Mouse (Mus musculus): ENCODE measurements at regions not wholly inside any gene's neighbourhood (a gene's known extent, or its start where the extent isn't known, plus 50 kb on each side); places are given as distances from the start of the nearest gene placed in this dataset.

DNA sequence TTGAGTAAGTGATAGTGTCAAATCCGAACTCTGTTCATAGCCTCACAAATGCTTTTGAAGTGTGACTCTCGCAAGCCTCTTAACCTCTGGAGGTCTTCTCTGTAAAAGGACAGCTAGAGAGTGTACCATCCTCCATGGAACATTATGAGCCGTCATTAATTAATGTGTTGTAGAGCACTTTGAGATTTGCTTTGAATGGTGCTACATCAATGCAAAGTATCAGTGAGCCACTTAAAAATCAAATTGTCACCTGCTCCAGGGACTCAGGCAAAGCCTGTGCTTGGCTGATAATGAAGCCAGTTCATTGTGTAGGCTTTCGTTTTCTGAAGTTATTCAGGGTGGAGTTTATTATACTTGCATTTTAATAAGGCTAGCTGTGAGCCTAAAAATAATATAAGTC is 801.8 kb upstream of the B3galt2 start:
- H3K4me3 ChIP-seq: no peak overlapping the region
- no peak overlapping the region for H3K4me2 ChIP-seq
- 64% methylated on average over 4 of the region's 4 CpGs for WGBS
- H3K27me3 ChIP-seq (replicated peaks): no peaks in the 10 kb centered on the region
- H3K27ac ChIP-seq: no peak overlapping the region
- ATAC-seq (replicated peaks): 0 out of 2 replicates have a peak, but pooled peaks have one; percentile 62
- no peak overlapping the region for H3K9ac ChIP-seq
- no peaks in the 10 kb centered on the region for H3K36me3 ChIP-seq (replicated peaks)
- no peaks in the 10 kb centered on the region for H3K4me1 ChIP-seq
- H3K9me3 ChIP-seq: no peaks in the 10 kb centered on the region

GRCm38 (mm10) chr1:142867024-142867700 is 773.3 kb upstream of the B3galt2 start:
- H3K27me3 ChIP-seq (replicated peaks): no peaks in the 10 kb centered on the region
- no peak overlapping the region for H3K4me2 ChIP-seq
- no peaks in the 10 kb centered on the region for H3K9me3 ChIP-seq
- no peak overlapping the region for H3K4me3 ChIP-seq
- no peak overlapping the region for H3K27ac ChIP-seq
- H3K36me3 ChIP-seq (replicated peaks): no peaks in the 10 kb centered on the region
- H3K9ac ChIP-seq: no peak overlapping the region
- H3K4me1 ChIP-seq: no peaks in the 10 kb centered on the region
- 84% methylated on average over 4 of the region's 4 CpGs for WGBS
- ATAC-seq (replicated peaks): no peak

DNA sequence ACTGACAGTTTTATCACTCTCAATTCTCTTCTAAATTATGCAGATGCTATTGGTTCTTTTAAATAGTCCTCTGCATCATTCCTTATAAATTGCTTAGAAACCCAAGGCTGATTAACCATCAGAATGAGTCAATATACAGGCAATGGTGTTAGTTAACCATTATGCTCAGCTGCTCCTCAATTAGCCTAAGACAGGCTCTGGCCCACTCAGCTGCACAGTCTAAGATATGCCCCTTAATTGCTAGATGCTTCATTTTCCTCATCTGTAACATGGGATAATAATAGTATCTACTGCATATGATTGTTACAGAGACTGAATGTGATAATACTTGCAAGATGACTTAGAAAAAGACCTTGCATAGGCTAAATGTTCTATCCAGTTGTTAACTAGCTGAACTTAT is 748.6 kb upstream of the B3galt2 start:
- no peak overlapping the region for H3K27ac ChIP-seq
- no peak overlapping the region for H3K4me3 ChIP-seq
- H3K9me3 ChIP-seq: no peaks in the 10 kb centered on the region
- no peaks in the 10 kb centered on the region for H3K27me3 ChIP-seq (replicated peaks)
- no peak for ATAC-seq (replicated peaks)
- no peak overlapping the region for H3K9ac ChIP-seq
- no peaks in the 10 kb centered on the region for H3K4me1 ChIP-seq
- no peaks in the 10 kb centered on the region for H3K36me3 ChIP-seq (replicated peaks)
- no peak overlapping the region for H3K4me2 ChIP-seq

- Histone ChIP-seq H3K9ac (no peak overlapping the region), H3K27me3 (replicated peaks) (no peaks in the 10 kb centered on the region), H3K9me3 (no peaks in the 10 kb centered on the region), H3K36me3 (replicated peaks) (no peaks in the 10 kb centered on the region), H3K4me3 (no peak overlapping the region), H3K27ac (no peak overlapping the region), H3K4me2 (no peak overlapping the region), H3K4me1 (no peaks in the 10 kb centered on the region)
- WGBS: 98% methylated on average over 2 of the region's 2 CpGs
- no peak for ATAC-seq (replicated peaks)
Measured at GRCm38 (mm10) chr1:142893156-142893555, 747.3 kb upstream of the B3galt2 start.

GRCm38 (mm10) chr1:142894145-142894544 is 746.3 kb upstream of the B3galt2 start:
- Histone ChIP-seq H3K9ac (no peak overlapping the region), H3K36me3 (replicated peaks) (no peaks in the 10 kb centered on the region), H3K4me1 (no peaks in the 10 kb centered on the region), H3K9me3 (no peaks in the 10 kb centered on the region), H3K27me3 (replicated peaks) (no peaks in the 10 kb centered on the region), H3K27ac (no peak overlapping the region), H3K4me2 (no peak overlapping the region), H3K4me3 (no peak overlapping the region)
- no peak for ATAC-seq (replicated peaks)

DNA sequence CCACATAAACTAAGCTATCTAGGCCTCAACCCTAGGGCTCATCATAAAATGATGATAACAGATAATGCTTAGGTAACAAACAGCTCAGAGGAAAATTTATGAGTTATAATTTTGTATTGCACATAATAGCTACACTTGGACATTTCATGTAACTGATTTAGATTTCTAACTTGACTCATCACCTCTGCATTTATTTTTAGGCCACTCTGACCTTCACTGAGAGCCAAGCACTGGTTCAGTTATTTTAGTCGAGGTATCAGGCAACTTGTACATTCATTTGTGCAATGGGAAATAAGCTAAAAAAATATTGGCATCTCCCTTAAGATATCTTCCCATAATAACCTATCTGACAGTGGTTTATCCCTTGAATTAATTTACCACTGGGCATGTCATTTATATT is 745.4 kb upstream of the B3galt2 start:
- no peak overlapping the region for H3K9ac ChIP-seq
- no peaks in the 10 kb centered on the region for H3K36me3 ChIP-seq (replicated peaks)
- ATAC-seq (replicated peaks): no peak
- WGBS: 70% methylated on average over 1 of the region's 1 CpGs
- H3K4me1 ChIP-seq: no peaks in the 10 kb centered on the region
- H3K27me3 ChIP-seq (replicated peaks): no peaks in the 10 kb centered on the region
- no peaks in the 10 kb centered on the region for H3K9me3 ChIP-seq
- no peak overlapping the region for H3K4me3 ChIP-seq
- H3K4me2 ChIP-seq: no peak overlapping the region
- H3K27ac ChIP-seq: no peak overlapping the region

DNA sequence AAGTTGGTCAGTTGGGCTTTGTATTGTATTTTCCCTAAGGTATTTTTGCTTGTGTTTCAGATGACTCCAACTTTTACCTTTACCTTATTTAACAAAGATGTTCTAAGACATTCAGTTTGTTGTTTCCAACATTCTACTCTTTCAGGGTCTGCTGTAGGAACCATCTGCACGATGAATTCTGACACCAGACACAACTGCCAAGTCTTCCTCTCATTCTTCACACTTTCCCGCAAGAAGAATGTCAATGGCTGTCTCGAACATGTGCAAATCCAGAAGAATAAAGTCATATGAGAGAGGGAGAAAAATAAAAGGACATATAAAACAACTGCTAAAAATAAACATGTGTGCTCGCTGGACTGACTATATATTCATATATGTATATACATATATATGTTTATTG is 730.6 kb upstream of the B3galt2 start:
- Histone ChIP-seq H3K27me3 (replicated peaks) (no peaks in the 10 kb centered on the region), H3K9ac (no peak overlapping the region), H3K27ac (no peak overlapping the region), H3K4me2 (no peak overlapping the region), H3K4me1 (no peaks in the 10 kb centered on the region), H3K36me3 (replicated peaks) (no peaks in the 10 kb centered on the region), H3K9me3 (no peaks in the 10 kb centered on the region), H3K4me3 (no peak overlapping the region)
- 90% methylated on average over 4 of the region's 4 CpGs for WGBS
- ATAC-seq (replicated peaks): no peak

GRCm38 (mm10) chr1:142956686-142957085 is 683.8 kb upstream of the B3galt2 start:
- Histone ChIP-seq H3K9me3 (no peaks in the 10 kb centered on the region), H3K4me1 (no peaks in the 10 kb centered on the region), H3K4me3 (no peak overlapping the region), H3K36me3 (replicated peaks) (no peaks in the 10 kb centered on the region), H3K27me3 (replicated peaks) (no peaks in the 10 kb centered on the region), H3K9ac (no peak overlapping the region), H3K27ac (no peak overlapping the region), H3K4me2 (no peak overlapping the region)
- WGBS: 84% methylated on average over 3 of the region's 3 CpGs
- no peak for ATAC-seq (replicated peaks)

DNA sequence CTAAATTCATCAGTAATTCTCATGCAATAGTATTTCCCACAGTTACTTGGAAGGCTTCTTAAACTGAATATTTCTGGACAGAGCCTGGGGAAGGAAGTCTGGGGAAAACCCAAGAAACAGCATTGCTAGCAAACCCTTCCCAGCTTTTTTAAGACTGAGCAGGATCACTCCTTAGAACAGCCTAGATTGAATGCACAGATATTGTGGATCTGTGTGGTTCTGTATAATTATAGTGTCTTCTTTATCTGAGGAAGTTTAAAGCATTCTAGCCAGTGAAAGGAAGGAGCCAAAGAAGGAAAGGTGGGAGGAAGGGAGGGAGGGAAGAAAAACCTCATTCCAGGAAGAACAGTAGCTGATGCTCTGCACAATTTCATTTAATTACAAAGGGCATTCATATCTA is 669.0 kb upstream of the B3galt2 start:
- Histone ChIP-seq H3K4me2 (no peak overlapping the region), H3K9ac (no peak overlapping the region), H3K4me1 (no peaks in the 10 kb centered on the region), H3K9me3 (no peaks in the 10 kb centered on the region), H3K27ac (no peak overlapping the region), H3K27me3 (replicated peaks) (no peaks in the 10 kb centered on the region), H3K4me3 (no peak overlapping the region), H3K36me3 (replicated peaks) (no peaks in the 10 kb centered on the region)
- no peak for ATAC-seq (replicated peaks)

DNA sequence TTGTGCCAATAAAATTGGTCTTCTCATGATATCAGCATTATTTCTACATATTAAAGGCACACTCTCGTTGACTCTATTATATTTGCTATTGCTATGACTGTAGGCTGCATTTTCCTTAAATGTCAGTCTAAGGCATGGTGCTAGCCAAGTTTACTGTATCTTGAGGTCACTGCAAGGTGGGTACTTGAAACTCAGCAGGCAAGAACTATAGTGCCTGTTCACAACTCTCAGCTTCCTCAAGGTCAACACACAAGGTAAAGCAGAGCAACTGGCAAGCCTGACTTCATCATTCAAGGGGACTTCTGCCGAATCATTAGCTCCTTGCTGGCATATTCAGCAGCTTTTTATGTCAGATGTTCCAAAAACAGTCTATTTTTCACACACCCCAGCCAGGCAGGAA is 667.1 kb upstream of the B3galt2 start:
- Histone ChIP-seq H3K4me2 (no peak overlapping the region), H3K9ac (no peak overlapping the region), H3K4me3 (no peak overlapping the region), H3K36me3 (replicated peaks) (no peaks in the 10 kb centered on the region), H3K9me3 (no peaks in the 10 kb centered on the region), H3K27me3 (replicated peaks) (no peaks in the 10 kb centered on the region), H3K4me1 (no peaks in the 10 kb centered on the region), H3K27ac (no peak overlapping the region)
- 82% methylated on average over 2 of the region's 2 CpGs for WGBS
- ATAC-seq (replicated peaks): no peak

- no peak overlapping the region for H3K9ac ChIP-seq
- H3K4me3 ChIP-seq: no peak overlapping the region
- no peaks in the 10 kb centered on the region for H3K36me3 ChIP-seq (replicated peaks)
- H3K4me2 ChIP-seq: no peak overlapping the region
- H3K9me3 ChIP-seq: no peaks in the 10 kb centered on the region
- H3K27ac ChIP-seq: no peak overlapping the region
- H3K27me3 ChIP-seq (replicated peaks): no peaks in the 10 kb centered on the region
- H3K4me1 ChIP-seq: no peaks in the 10 kb centered on the region
- WGBS: 87% methylated on average over 5 of the region's 5 CpGs
- no peak for ATAC-seq (replicated peaks)
Measured at GRCm38 (mm10) chr1:142982994-142983393, 657.5 kb upstream of the B3galt2 start.

- no peak for ATAC-seq (replicated peaks)
- H3K4me3 ChIP-seq: no peak overlapping the region
- H3K27me3 ChIP-seq (replicated peaks): no peaks in the 10 kb centered on the region
- no peaks in the 10 kb centered on the region for H3K4me1 ChIP-seq
- no peak overlapping the region for H3K27ac ChIP-seq
- no peaks in the 10 kb centered on the region for H3K9me3 ChIP-seq
- H3K9ac ChIP-seq: no peak overlapping the region
- no peak overlapping the region for H3K4me2 ChIP-seq
- 82% methylated on average over 3 of the region's 3 CpGs for WGBS
- H3K36me3 ChIP-seq (replicated peaks): no peaks in the 10 kb centered on the region
Measured at GRCm38 (mm10) chr1:142983641-142984040, 656.8 kb upstream of the B3galt2 start.

DNA sequence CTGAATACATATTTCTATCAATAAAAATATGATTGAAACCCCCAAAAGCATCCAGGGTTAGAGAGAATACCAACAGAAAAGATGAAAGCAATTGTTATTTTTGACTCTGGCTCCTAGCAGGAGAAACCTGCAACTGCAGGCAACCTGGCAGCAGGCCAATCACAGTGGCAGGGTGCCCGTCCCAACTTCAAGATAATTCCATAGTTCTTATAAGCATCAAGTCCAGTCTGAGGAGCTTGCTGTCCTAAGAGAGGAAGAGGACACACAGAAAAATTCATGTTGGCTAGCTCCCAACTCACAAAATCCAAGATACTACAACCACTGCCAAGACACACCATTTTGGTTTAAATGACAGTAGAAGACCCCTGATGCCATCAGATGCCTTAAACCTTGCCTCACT is 654.9 kb upstream of the B3galt2 start:
- Histone ChIP-seq H3K4me3 (no peak overlapping the region), H3K4me2 (no peak overlapping the region), H3K9me3 (no peaks in the 10 kb centered on the region), H3K27me3 (replicated peaks) (no peaks in the 10 kb centered on the region), H3K9ac (no peak overlapping the region), H3K36me3 (replicated peaks) (no peaks in the 10 kb centered on the region), H3K27ac (no peak overlapping the region), H3K4me1 (no peaks in the 10 kb centered on the region)
- no peak for ATAC-seq (replicated peaks)
- 23% methylated on average over 1 of the region's 1 CpGs for WGBS

Data from midbrain, embryonic 15.5 days (tissue).